Mouse (Mus musculus) ovary, postnatal 14 days (tissue): ENCODE data around the gene Arhgef7.
"Not testable (repeated sequence)": the region's sequence is repeated elsewhere in the genome, so short reads cannot be mapped to it uniquely, and the experiment has no call there.

ENCODE experiments used
- DNase-seq: peaks from one replicate; pipeline ENCODE4 v3.0.0; 2022; ENCODE audit warnings: low spot score

Gene Arhgef7

DNA sequence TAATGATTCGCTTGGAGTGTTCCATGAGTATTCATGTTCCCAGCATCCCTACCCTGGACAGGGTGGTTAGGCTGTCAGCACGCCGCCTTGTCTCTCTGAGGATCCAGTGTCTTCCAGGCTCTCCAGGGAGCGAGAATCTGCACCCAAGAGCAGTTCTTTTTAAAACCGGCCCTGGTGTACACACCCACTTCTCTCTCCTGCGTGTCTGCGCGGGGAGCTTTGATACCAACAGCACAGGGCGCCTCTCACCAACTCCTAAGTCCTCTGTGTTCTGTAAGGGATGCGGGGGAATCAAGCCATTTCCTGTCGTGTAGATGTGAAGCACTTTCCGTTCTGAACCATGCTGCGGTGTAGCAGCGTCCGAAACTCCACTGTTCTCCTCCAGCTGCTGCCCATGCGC is 107.2 kb downstream of the Arhgef7 start:
- no peak for DNase-seq

DNA sequence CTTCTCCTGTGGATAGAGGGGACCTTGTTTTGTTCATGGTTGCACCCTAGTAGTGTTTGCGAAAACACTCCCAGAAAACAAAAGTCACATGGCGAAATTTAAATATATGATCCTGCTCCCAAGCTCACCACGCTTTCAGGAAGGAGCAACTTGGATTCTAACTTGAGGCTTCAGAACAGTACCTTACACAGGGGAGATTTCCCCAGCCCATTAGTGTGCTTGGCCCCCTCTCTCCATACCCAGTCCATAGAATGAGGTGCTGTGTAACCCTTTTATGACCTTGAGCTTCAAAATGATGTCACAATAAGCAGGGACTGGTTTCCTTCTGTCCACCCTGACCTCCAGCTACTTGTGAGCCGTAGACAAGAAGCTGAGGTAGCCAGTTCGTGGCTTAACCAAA is 112.7 kb downstream of the Arhgef7 start, which contains the start of gene Tex29:
Gene Tex29, plus strand, starts transcription at position 301 of the 400 bp plus-strand sequence.
- no peak for DNase-seq

DNA sequence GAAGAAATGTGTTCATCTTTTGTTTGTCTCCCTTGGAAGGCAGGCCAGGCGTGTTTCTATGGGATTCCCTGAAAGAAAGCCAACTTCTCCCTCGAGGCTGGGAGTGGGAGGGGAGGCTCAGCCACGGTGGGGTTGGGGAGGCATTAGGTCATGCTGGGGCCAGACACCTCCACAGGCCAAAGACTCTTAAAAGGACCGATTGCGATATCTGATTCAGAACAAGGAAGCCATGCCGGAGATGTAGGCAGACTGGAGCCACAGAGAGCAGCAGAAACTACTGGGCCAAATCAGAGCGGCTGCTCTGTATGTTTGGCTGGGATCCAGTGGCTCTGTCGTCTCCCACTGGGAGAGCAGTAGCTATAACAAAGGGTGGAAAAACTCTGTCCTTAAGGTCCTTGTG is 114.0 kb downstream of the Arhgef7 start:
- peak; percentile 18 for DNase-seq

DNA sequence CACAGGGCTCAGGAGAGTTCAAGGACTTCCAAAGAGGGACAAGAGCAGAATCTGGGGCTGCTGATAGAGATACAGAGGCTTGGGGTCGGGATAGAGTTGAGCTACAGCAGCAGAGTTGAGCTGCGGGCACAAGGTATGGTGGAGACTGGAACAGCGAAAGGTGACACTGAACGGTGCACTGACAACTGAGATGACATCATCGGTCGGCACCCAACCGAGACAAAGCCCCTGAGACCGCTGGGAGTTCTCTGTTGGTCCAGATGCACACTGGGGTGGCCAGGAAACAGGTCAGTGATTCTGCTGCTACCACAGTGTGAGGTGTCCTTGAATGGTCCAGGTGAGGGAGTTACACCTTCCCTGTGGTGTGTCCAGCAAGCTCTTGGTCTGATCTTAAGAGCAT is 115.2 kb downstream of the Arhgef7 start:
- no peak for DNase-seq

DNA sequence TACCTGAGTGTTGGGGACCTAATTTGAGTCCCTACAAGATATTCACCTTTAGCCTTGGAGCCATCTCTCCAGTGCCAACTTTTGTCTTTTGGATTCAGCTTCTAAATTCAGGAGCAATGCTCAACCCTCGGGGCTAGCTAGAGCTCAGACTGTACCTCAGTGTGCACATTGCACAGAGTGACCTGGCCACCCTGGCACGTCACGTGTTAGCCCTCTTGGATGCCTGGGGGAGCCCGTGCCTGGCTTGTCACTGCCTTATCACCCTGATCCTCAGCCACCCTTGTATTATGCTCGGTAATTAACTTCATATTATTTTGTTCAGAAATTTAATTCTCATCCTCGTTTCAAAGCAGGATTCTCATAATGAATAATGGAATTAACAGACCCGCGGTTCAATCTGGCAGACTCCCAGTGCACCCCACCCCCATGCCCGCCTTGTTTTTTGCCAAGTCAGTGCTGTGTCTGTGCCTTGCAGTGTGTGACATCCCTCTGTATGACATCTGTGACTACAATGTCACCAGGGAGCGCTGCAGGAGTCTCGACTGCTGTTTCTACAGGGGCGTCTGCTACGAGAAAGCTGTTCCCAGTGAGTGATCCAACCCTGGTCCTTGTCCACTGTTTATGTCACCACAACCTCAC is 116.3 kb downstream of the Arhgef7 start:
- DNase-seq, result no peak

DNA sequence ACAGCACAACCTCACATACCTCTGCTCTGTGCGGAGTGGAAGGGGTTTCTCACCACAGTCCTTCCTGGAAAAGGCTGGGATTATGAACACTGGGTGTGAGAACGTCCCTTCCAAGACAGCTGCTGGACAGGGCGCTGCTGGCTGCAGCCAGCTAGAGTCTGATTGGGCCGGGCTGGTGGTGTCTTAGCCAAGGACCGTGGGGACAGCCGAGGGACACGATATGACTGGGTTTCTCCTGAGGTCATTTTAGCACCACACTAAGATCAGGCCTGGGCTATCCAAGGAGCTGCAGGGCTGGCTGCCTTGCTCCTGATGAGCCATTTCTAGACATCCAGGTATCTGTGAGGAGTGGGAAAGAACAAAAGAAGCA is 116.8 kb downstream of the Arhgef7 start:
- DNase-seq, result no peak

DNA sequence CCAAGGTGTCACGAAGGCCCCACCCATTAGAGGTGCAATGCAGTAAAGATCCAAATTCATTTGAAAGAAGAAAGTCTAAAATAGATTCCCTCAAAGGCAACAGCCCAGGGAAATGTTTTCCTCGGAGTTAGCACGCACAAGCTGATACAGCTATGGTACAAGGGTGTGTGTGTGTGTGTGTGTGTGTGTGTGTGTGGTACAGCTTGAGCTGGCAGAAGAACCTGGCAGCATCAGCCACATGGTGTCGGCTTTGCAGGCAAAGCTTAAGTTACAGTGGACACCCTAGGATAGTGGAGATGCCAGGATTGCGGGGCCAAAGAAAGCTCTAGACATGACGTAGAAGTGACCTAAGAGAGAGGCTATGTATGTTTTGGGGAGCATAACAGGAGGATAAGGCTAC is 119.3 kb downstream of the Arhgef7 start:
- DNase-seq, result no peak

DNA sequence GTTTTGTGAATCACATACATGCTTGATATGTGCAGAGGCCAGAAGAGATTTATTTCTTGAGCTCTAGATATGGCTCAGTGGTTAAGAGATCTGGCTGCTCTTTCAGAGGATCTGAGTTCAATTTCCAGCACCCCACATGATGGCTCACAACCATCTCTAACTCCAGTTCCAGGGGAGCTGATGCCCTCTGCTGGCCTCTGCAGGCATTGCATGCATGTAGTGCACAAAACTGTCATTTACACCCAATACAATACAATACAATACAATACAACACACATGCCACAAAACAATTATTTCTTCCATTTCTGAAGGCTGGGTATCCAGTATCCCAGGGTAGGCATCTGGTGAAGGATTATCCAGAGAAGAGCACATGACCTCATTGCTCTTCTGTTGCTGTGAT is 140.3 kb downstream of the Arhgef7 start:
- DNase-seq, result no peak

DNA sequence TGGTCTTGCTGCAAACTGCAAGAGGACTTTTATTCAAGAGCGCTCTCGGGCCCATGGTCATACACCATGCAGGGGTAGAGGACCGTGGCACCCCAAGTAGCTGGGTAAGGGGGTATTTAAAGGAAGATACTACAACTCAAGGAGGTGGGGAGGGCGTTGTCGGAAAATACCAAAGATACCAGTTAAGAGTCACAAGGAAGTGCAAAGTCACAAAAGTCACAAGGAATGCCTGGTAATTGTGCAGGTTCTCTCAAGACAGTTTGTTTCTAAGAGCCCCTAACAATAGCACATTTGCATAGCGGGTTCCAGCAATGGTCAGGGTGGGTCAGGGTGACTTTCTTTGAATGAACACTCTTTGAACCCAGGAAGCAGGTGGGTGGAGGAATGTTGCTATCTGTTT is 146.7 kb downstream of the Arhgef7 start:
- DNase-seq, result not testable (repeated sequence)

DNA sequence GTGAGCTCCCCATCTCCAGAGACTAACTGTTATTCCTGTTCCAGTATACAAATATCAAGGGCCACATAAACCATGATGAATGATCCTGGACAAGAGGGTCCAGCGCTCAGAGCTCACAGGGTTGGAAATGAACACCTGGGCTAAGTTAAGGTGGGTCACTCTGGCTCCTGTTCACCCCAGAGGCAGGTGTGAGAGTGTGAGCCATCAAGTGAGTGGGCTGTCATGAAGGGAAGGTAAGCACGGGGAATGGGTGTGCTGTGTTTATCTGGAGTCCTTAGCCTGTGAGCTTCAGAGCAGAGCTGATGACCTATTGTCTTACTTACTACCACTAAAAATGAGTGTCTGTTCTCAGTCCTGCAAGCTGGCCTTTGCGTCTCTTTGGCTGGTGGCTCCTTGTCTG is 157.1 kb downstream of the Arhgef7 start:
- DNase-seq, result no peak
